Mouse (Mus musculus): Measurements from ENCODE around the gene Prkab2. TPM values are rescaled to one million over a fixed set of nuclear protein-coding genes. Genes with fewer than 3 reads are reported as not detected.

Gene Prkab2
- polyA plus RNA-seq, 1 experiment from 2014 or later = 7.8 TPM

DNA sequence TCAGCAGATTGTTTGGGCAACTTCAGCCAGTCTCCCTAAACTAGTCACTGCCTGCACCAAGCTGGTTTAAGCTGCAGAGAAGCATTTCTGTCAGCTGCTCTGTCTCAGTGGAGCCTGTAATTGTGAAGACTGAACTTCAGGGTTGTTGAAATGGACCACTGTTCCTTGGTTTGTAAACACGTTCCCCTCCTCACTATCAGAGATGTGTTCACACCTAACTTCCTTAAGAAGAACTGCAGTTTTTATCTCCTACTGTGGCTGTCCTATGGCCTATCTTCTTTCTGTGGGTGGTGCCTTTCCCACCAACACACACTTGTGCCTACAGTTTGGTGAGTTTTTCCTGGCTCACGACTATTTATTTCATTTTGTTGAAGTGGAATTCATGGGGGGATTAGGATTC lies 31.3 kb downstream of the Prkab2 start:
- CTCF ChIA-PET = no interaction called here
- no peak for TF ChIP-seq CTCF (IDR thresholded peaks at IDR 0.05)
- DNase-seq (ENCODE audit: low read depth, low spot score) = no peak
- in situ Hi-C loops (cut with MboI; ENCODE audit: low pct_unique_long_range_greater_than_20kb) = no loop called here
- ATAC-seq = no peak
- no peaks in the 10 kb centered on the region for H3K27me3 ChIP-seq
- POLR2A ChIA-PET = interaction anchor here (0.8 kb wide), 1 partner anchor 68 kb away, joined by 3 read pairs; no protein-coding TSS in a partner anchor

- DNase-seq (ENCODE audit: low read depth, low spot score) (no peak), ATAC-seq (no peak)
- no peak for TF ChIP-seq CTCF (IDR thresholded peaks at IDR 0.05)
- ChIA-PET POLR2A (no interaction called here), CTCF (no interaction called here)
- no peaks in the 10 kb centered on the region for H3K27me3 ChIP-seq
- in situ Hi-C loops (cut with MboI; ENCODE audit: low pct_unique_long_range_greater_than_20kb) = no loop called here
These were observed 32.6 kb downstream of the Prkab2 start for GRCm38 (mm10) chr3:97690590-97690989.

- no peaks in the 10 kb centered on the region for H3K27me3 ChIP-seq
- DNase-seq (ENCODE audit: low read depth, low spot score) (no peak), ATAC-seq (no peak)
- POLR2A ChIA-PET = no interaction called here
- CTCF ChIA-PET = no interaction called here
- TF ChIP-seq CTCF (IDR thresholded peaks at IDR 0.05) = no peak
- in situ Hi-C loops (cut with MboI; ENCODE audit: low pct_unique_long_range_greater_than_20kb) = no loop called here
These were observed 33.5 kb downstream of the Prkab2 start for GRCm38 (mm10) chr3:97691443-97692017.

- DNase-seq (ENCODE audit: low read depth, low spot score) = no peak
- TF ChIP-seq CTCF (IDR thresholded peaks at IDR 0.05) = no peak
- in situ Hi-C loops (cut with MboI; ENCODE audit: low pct_unique_long_range_greater_than_20kb) = no loop called here
- CTCF ChIA-PET = no interaction called here
- ATAC-seq = no peak
- H3K27me3 ChIP-seq = no peaks in the 10 kb centered on the region
- POLR2A ChIA-PET = no interaction called here
These were observed 35.8 kb downstream of the Prkab2 start for GRCm38 (mm10) chr3:97693806-97694205.

DNA sequence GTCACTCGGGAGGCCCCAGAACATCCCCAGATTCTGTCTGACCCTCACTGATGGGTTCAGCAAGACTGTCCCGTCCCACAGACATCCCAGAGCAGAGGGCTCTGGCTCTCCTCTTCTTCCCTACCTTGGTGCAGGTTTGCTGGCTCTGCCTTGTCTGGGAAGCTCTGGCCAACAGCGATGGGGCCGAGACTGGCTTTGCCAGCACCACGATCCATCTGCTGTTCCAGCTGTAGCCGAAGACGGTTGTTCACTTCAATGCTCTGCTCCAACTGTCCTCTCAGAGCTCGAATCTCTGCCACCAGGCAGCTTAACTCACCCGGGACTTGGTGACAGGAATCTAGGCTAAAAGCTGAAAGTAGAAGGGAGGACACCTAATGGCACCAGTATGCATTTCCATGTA lies 38.9 kb downstream of the Prkab2 start:
- ChIA-PET POLR2A (interaction anchor here (0.6 kb wide), 1 partner anchor 11 kb away, joined by 3 read pairs; no protein-coding TSS in a partner anchor), CTCF (no interaction called here)
- in situ Hi-C loops (cut with MboI; ENCODE audit: low pct_unique_long_range_greater_than_20kb) = no loop called here
- ATAC-seq (no peak), DNase-seq (ENCODE audit: low read depth, low spot score) (no peak)
- no peak for TF ChIP-seq CTCF (IDR thresholded peaks at IDR 0.05)
- H3K27me3 ChIP-seq = no peaks in the 10 kb centered on the region

DNA sequence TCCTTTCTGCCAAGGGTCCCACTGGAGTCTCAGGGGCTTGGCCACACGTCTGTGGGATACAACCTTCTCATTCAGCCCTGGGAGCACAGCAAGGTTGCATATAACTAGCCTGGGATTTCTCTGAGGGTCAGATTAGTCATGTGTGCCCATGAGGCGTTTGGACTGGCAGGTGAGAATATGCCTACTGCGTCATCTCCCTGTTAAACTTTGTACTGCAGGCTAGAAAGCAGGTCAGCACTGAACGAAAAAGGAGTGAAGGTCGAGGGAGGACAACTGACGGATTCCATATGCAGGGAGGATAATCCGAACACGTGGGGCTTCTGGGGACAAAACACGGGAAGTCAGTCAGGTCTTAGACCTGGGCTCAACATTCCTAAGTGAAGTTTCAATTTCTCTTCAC lies 39.3 kb downstream of the Prkab2 start:
- no peaks in the 10 kb centered on the region for H3K27me3 ChIP-seq
- no peak for TF ChIP-seq CTCF (IDR thresholded peaks at IDR 0.05)
- in situ Hi-C loops (cut with MboI; ENCODE audit: low pct_unique_long_range_greater_than_20kb) = no loop called here
- ATAC-seq = no peak
- DNase-seq (ENCODE audit: low read depth, low spot score) = no peak
- POLR2A ChIA-PET = no interaction called here
- CTCF ChIA-PET = no interaction called here

GRCm38 (mm10) chr3:97699061-97699460 lies 41.1 kb downstream of the Prkab2 start:
- no peak for TF ChIP-seq CTCF (IDR thresholded peaks at IDR 0.05)

GRCm38 (mm10) chr3:97701198-97701597 lies 43.2 kb downstream of the Prkab2 start:
- no peak for DNase-seq (ENCODE audit: low read depth, low spot score)
- TF ChIP-seq CTCF (IDR thresholded peaks at IDR 0.05) = no peak

More at GRCm38 (mm10) chr3:97699061-97699460, 41.1 kb downstream of the Prkab2 start:
- in situ Hi-C loops (cut with MboI; ENCODE audit: low pct_unique_long_range_greater_than_20kb) = no loop called here
- no peaks in the 10 kb centered on the region for H3K27me3 ChIP-seq
- ATAC-seq (no peak), DNase-seq (ENCODE audit: low read depth, low spot score) (no peak)
- ChIA-PET CTCF (no interaction called here), POLR2A (no interaction called here)

GRCm38 (mm10) chr3:97702448-97703080 lies 44.6 kb downstream of the Prkab2 start:
- no peak for ATAC-seq
- in situ Hi-C loops (cut with MboI; ENCODE audit: low pct_unique_long_range_greater_than_20kb) = no loop called here
- H3K27me3 ChIP-seq = no peaks in the 10 kb centered on the region
- no peak for TF ChIP-seq CTCF (IDR thresholded peaks at IDR 0.05)
- ChIA-PET POLR2A (interaction anchor here (0.6 to 0.7 kb wide), 2 partner anchors 34 to 628 kb away, joined by 3 read pairs; no protein-coding TSS in a partner anchor), CTCF (interaction anchor here (0.9 kb wide), 1 partner anchor 15 kb away, joined by 3 read pairs; no protein-coding TSS in a partner anchor)
- DNase-seq (ENCODE audit: low read depth, low spot score) = no peak

More at GRCm38 (mm10) chr3:97701198-97701597, 43.2 kb downstream of the Prkab2 start:
- H3K27me3 ChIP-seq = no peaks in the 10 kb centered on the region
- no peak for ATAC-seq
- in situ Hi-C loops (cut with MboI; ENCODE audit: low pct_unique_long_range_greater_than_20kb) = no loop called here
- ChIA-PET CTCF (no interaction called here), POLR2A (no interaction called here)

- POLR2A ChIA-PET = no interaction called here
- ATAC-seq = no peak
- TF ChIP-seq CTCF (IDR thresholded peaks at IDR 0.05) = no peak
- H3K27me3 ChIP-seq = no peaks in the 10 kb centered on the region
- no peak for DNase-seq (ENCODE audit: low read depth, low spot score)
- CTCF ChIA-PET = interaction anchor here (0.8 kb wide), 1 partner anchor 11 kb away, joined by 4 read pairs; no protein-coding TSS in a partner anchor
- in situ Hi-C loops (cut with MboI; ENCODE audit: low pct_unique_long_range_greater_than_20kb) = no loop called here
These were observed 47.5 kb downstream of the Prkab2 start for GRCm38 (mm10) chr3:97705508-97705907.

GRCm38 (mm10) chr3:97706561-97706960 lies 48.6 kb downstream of the Prkab2 start:
- TF ChIP-seq CTCF (IDR thresholded peaks at IDR 0.05) = no peak
- ATAC-seq = no peak
- CTCF ChIA-PET = no interaction called here
- H3K27me3 ChIP-seq = no peaks in the 10 kb centered on the region
- POLR2A ChIA-PET = interaction anchor here (0.6 kb wide), 1 partner anchor 14 kb away, joined by 4 read pairs; no protein-coding TSS in a partner anchor
- DNase-seq (ENCODE audit: low read depth, low spot score) = no peak
- in situ Hi-C loops (cut with MboI; ENCODE audit: low pct_unique_long_range_greater_than_20kb) = no loop called here
